Mouse (Mus musculus) hindbrain, embryonic 12.5 days (tissue): Measurements from ENCODE around the gene Traf1. TPM values are rescaled to one million over a fixed set of nuclear protein-coding genes. Genes with fewer than 3 reads are reported as not detected.

Experiments
- ATAC-seq: fragments of 200-750 bp; cut with Nextera tagmentation; 2 replicates; pipeline ENCODE4 v1.8.0; 2017; ENCODE audit warnings: moderate TSS enrichment; ENCODE audit not compliant: low FRiP score
- H3K27ac ChIP-seq: fragments of 300-500 bp; sonication (generic); 2 replicates; pipeline ENCODE4 v1.5.1; 2016; ENCODE audit warnings: mild to moderate bottlenecking
- H3K27me3 ChIP-seq: fragments of 300-500 bp; sonication (generic); 2 replicates; pipeline ENCODE4 v1.6.1; 2016; ENCODE audit warnings: mild to moderate bottlenecking
- H3K36me3 ChIP-seq: fragments of 300-500 bp; sonication (generic); 2 replicates; pipeline ENCODE4 v1.6.1; 2016; ENCODE audit warnings: mild to moderate bottlenecking
- H3K4me1 ChIP-seq: fragments of 300-500 bp; sonication (generic); 2 replicates; pipeline ENCODE4 v1.6.1; 2016
- H3K4me2 ChIP-seq: fragments of 300-500 bp; sonication (generic); replicated peaks from 2 replicates; pipeline ENCODE4 v1.6.1; 2016; ENCODE audit warnings: mild to moderate bottlenecking
- H3K4me3 ChIP-seq: fragments of 300-500 bp; sonication (generic); 2 replicates; pipeline ENCODE4 v1.5.1; 2016; ENCODE audit warnings: mild to moderate bottlenecking
- H3K9ac ChIP-seq: fragments of 300-500 bp; sonication (generic); 2 replicates; pipeline ENCODE4 v1.6.1; 2016; ENCODE audit warnings: mild to moderate bottlenecking, moderate library complexity
- H3K9me3 ChIP-seq: fragments of 300-500 bp; sonication (generic); replicated peaks from 2 replicates; pipeline ENCODE4 v1.6.1; 2016; ENCODE audit warnings: mild to moderate bottlenecking
- WGBS: fragments of 180-500 bp; shearing (Covaris S2); methylation state at CpG from one replicate; pipeline ENCODE4 v1.1.7; 2016; 5-methylcytosine and 5-hydroxymethylcytosine counted together
- polyA plus RNA-seq: library from polyadenylated mRNA; unstranded; fragments of >200 nt; fragmentation: Nextera tagmentation; extraction: Ambion mirVana; gene quantifications from 2 replicates; pipeline ENCODE4 v1.2.1, GENCODE M21; 2016

Traf1 gene
- polyA plus RNA-seq, 1 experiment from 2014 or later = 1.1 TPM

DNA sequence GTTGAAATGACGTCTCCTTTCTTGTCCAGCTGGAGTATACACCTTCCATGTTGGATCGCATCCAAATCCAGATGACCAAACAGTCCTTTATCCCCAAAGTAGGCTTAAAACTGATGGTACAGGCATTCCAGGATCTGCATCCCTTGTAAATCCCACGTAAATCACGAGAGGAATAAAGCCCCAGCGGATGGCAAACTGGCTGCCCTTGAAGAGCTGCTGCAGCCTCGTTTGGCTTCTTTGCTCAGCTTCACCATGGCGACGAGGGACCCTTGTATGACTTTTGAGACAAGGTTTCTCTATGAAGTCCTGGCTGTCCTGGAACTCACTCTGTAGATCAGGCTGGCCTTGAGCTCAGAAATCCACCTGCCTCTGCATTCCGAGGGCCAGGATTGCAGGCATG is 3.1 kb upstream of the Traf1 start:
- no peak overlapping the region for H3K4me3 ChIP-seq
- H3K9me3 ChIP-seq = no peaks in the 10 kb centered on the region
- H3K9ac ChIP-seq = no peak overlapping the region
- H3K4me1 ChIP-seq = no peaks in the 10 kb centered on the region
- 0 out of 2 replicates have a peak, but pooled peaks cover 11% of the 10 kb centered on the region for H3K27me3 ChIP-seq
- H3K36me3 ChIP-seq = no peaks in the 10 kb centered on the region
- WGBS = 70% methylated on average over 9 of the region's 9 CpGs
- no peak for ATAC-seq
- H3K4me2 ChIP-seq = no peak overlapping the region
- no peak overlapping the region for H3K27ac ChIP-seq

DNA sequence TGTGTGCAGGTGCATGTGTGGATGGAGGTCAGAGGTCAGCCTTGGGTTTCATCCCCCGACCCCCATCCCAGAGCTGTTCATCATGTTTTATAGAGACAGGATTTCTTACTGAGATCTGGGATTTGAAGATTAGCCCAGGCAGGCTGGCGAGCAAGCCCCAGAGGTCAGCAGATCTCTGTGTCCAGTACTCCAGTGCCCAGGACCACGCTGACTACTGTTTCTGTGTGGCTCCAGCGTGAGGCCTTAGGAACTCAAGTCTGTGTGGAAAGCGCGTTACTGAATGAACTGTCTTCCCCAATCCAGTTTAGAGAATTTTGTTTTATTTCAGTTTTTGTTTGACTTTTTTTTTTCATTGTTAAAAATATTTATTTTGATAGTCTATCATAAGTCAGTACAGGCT is 2.7 kb upstream of the Traf1 start:
- WGBS = 89% methylated on average over 6 of the region's 6 CpGs
- no peaks in the 10 kb centered on the region for H3K4me1 ChIP-seq
- ATAC-seq = no peak
- no peak overlapping the region for H3K27ac ChIP-seq
- no peak overlapping the region for H3K4me3 ChIP-seq
- no peak overlapping the region for H3K4me2 ChIP-seq
- H3K27me3 ChIP-seq = 0 out of 2 replicates have a peak, but pooled peaks cover 11% of the 10 kb centered on the region
- H3K9me3 ChIP-seq = no peaks in the 10 kb centered on the region
- no peak overlapping the region for H3K9ac ChIP-seq
- H3K36me3 ChIP-seq = no peaks in the 10 kb centered on the region

DNA sequence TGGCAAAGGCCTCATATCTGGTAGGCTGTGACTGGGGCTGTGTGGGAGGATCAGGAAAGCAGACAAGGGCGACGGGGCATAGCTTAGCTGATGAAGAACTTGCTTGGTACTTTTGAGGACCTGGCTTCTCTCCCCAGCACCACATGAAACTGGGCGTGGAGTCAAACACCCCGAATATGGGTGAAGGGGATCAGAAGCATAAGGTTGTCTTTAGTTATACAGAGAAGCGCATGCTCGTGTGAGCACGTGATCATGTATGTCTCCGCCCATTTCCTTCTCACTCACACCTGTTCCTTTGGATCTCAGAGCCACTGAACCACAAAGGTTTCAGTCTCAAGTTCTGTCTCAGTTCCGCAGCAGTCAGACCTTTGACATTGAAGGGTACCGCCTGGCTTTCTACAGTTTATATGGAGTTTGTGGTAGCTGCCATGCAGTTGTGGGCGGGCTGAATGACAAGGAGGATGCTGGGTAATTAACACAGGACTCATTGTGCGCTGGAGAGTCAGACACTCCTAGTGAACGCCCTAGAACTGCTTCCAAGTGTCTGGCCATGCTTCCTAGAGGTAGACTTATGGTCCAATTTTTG is 1.9 kb upstream of the Traf1 start:
- Histone ChIP-seq H3K27me3 (peaks cover 11% of the 10 kb centered on the region; the same call in 1 of the 2 replicates), H3K27ac (no peak overlapping the region), H3K4me1 (no peaks in the 10 kb centered on the region), H3K4me2 (no peak overlapping the region), H3K9ac (no peak overlapping the region), H3K9me3 (no peaks in the 10 kb centered on the region), H3K36me3 (no peaks in the 10 kb centered on the region), H3K4me3 (no peak overlapping the region)
- WGBS = 81% methylated on average over 13 of the region's 13 CpGs
- no peak for ATAC-seq

DNA sequence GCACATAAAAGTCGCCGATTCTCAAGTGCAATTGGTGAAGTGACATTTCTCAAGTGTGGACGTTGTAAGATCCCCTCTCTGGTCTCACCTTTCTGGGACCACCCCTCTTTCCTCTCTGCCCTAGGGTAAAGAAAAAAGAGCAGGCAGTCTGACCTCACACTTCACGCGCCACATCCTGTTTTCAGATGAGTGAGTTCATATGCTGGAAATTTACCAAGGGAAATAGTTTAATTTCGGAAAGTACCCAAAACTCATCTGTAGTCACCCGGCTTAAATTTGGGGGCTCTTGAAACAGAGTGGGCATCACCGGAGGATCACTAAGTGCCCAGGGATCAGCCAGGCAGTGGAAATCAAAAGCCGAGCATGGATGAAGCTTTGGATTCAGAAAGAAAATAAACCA is 1.3 kb upstream of the Traf1 start:
- H3K9me3 ChIP-seq = no peaks in the 10 kb centered on the region
- WGBS = 88% methylated on average over 9 of the region's 9 CpGs
- H3K36me3 ChIP-seq = no peaks in the 10 kb centered on the region
- no peak overlapping the region for H3K9ac ChIP-seq
- H3K4me3 ChIP-seq = no peak overlapping the region
- peaks cover 11% of the 10 kb centered on the region; the same call in 1 of the 2 replicates for H3K27me3 ChIP-seq
- no peak overlapping the region for H3K4me2 ChIP-seq
- no peaks in the 10 kb centered on the region for H3K4me1 ChIP-seq
- no peak for ATAC-seq
- H3K27ac ChIP-seq = no peak overlapping the region

DNA sequence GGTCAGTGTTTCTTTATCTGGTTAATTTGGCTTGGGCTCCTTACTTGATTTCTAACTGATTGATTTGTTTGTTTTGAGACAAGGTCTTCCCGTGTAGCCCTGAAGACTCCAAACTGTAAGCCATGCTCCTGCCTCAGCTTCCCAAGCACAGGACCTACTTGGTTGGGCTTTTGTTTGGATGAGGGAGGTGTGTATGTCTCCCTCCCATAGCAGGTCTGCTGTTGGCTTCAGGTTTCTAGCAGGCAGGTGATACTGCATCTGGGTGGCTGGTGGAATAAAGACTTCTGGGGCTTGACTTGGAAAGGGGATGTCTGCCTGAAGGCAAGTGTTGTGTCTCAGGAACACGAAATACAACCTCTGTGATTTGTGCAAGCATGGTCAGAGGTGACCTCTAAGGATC is 639 bp upstream of the Traf1 start:
- Histone ChIP-seq H3K9me3 (no peaks in the 10 kb centered on the region), H3K27me3 (peaks cover 11% of the 10 kb centered on the region; the same call in 1 of the 2 replicates), H3K4me2 (no peak overlapping the region), H3K27ac (no peak overlapping the region), H3K4me3 (no peak overlapping the region), H3K4me1 (no peaks in the 10 kb centered on the region), H3K9ac (no peak overlapping the region), H3K36me3 (no peaks in the 10 kb centered on the region)
- WGBS = 81% methylated on average over 2 of the region's 2 CpGs
- ATAC-seq = no peak

DNA sequence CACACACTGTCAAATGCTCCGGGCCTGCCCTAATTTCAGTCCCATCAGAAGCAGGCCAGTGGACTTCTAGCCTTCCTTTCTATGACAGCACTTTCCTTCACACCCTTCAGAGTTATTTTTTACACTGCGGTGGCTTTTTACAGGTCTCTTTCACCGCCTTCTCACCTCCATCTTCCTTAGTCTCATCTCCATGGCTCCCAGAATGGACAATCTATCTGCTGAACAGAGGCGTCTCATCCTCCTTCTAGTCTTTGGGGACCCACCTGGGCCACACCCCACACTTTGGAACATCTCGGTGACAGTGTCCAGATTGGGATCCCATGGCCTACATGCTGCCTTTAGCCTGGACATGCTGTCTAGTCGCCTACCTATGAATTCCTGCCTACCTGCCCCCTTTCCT is 606 bp downstream of the Traf1 start:
- H3K4me1 ChIP-seq = no peaks in the 10 kb centered on the region
- H3K4me2 ChIP-seq = peak overlapping the region; percentile 44
- H3K9ac ChIP-seq = peak overlapping the region; percentile 25; the same call in 1 of the 2 replicates
- H3K36me3 ChIP-seq = no peaks in the 10 kb centered on the region
- no peak overlapping the region for H3K27ac ChIP-seq
- H3K4me3 ChIP-seq = peak overlapping the region; percentile 14; the same call in 1 of the 2 replicates
- ATAC-seq = no peak
- WGBS = 72% methylated on average over 6 of the region's 6 CpGs
- peaks cover 11% of the 10 kb centered on the region; the same call in 1 of the 2 replicates for H3K27me3 ChIP-seq
- H3K9me3 ChIP-seq = no peaks in the 10 kb centered on the region

DNA sequence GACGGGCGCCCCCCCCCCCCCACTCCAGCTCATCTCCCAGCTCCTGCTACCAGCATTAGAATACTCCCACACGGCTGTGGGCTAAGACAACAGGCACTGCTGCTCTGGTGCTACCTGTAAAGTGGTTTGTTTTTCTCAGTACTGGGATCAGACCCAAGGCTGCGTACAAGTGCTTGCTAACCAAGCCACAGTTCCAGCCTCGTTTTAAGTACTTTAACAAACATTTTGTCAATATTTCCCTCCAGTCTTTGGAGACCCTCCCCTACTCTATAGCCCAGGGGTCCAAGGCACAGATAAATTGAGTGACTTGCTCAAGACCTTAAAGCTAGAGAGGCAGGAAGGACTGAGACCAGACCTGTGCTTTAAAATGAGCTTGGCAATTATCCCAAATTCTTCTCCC is 1.1 kb downstream of the Traf1 start:
- Histone ChIP-seq H3K4me3 (no peak overlapping the region), H3K27me3 (peaks cover 11% of the 10 kb centered on the region; the same call in 1 of the 2 replicates), H3K4me1 (no peaks in the 10 kb centered on the region), H3K9me3 (no peaks in the 10 kb centered on the region), H3K36me3 (no peaks in the 10 kb centered on the region), H3K4me2 (no peak overlapping the region), H3K9ac (no peak overlapping the region), H3K27ac (no peak overlapping the region)
- 71% methylated on average over 4 of the region's 5 CpGs for WGBS
- ATAC-seq = no peak

DNA sequence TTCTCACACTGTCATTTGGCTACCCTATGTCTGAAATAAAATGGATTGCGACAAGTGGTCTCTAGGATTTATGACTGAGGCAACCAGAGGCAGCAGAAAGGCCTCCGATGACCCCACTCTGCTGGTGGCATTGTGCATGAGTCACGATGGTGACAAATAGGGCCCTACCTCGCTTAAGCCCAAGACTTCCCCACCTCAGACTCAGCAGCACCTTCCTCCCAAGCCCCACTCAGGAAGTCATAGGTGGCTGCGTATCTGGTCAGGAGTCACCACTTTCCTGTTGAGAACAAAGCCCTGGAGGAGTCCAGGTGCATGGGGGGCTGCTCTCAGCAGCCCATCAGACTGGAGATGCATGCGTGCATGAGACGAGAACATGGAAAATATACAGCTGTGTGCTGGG is 3.0 kb downstream of the Traf1 start:
- H3K9ac ChIP-seq = no peak overlapping the region
- peaks cover 11% of the 10 kb centered on the region; the same call in 1 of the 2 replicates for H3K27me3 ChIP-seq
- H3K9me3 ChIP-seq = no peaks in the 10 kb centered on the region
- no peaks in the 10 kb centered on the region for H3K36me3 ChIP-seq
- H3K27ac ChIP-seq = no peak overlapping the region
- H3K4me1 ChIP-seq = no peaks in the 10 kb centered on the region
- no peak for ATAC-seq
- no peak overlapping the region for H3K4me2 ChIP-seq
- H3K4me3 ChIP-seq = no peak overlapping the region
- WGBS = 83% methylated on average over 7 of the region's 7 CpGs

DNA sequence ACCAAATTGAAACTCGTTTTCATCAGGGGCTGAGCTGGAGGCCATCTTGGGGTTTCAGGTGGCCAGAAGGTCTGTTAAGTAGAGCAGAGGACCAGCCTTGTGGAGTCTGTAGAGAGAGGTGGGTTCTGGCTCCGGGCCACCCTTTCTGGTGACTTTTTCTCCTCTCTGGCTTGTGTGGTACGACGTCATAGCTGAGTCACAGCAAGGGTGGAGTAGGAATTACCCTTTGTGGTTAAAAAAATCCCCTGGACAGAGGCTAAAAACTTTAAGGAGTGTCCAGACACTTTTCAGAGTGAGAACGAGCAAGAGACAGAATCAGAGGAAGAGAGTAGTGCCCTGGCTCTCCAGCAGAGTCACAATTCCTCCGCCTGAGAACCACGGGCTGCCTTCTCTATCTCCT is 3.5 kb downstream of the Traf1 start:
- H3K9me3 ChIP-seq = no peaks in the 10 kb centered on the region
- H3K27me3 ChIP-seq = peaks cover 11% of the 10 kb centered on the region; the same call in 1 of the 2 replicates
- no peaks in the 10 kb centered on the region for H3K36me3 ChIP-seq
- no peak overlapping the region for H3K27ac ChIP-seq
- ATAC-seq = no peak
- no peak overlapping the region for H3K9ac ChIP-seq
- H3K4me1 ChIP-seq = no peaks in the 10 kb centered on the region
- H3K4me2 ChIP-seq = no peak overlapping the region
- no peak overlapping the region for H3K4me3 ChIP-seq
- 82% methylated on average over 7 of the region's 7 CpGs for WGBS

DNA sequence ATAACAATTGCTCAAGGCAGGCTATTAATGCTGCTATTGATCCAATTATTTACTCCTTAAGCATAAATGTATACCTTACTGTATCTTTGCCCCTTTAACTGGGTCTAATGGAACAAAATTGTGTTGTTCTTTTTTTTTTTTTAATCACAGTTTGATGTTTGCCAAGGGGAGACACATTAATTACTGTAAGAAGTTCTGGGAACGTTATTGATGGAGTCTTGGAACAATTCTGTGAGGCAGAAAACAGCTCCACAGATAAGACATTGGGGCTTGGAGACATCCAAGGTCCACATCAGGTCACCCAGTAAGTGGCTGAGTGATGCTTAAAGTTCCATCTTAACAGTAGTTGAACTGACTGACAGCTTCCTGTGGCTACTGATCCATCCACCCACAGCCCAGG is 4.2 kb downstream of the Traf1 start:
- ATAC-seq = no peak
- Histone ChIP-seq H3K4me2 (no peak overlapping the region), H3K27ac (no peak overlapping the region), H3K4me3 (no peak overlapping the region), H3K9me3 (no peaks in the 10 kb centered on the region), H3K4me1 (no peaks in the 10 kb centered on the region), H3K36me3 (no peaks in the 10 kb centered on the region), H3K27me3 (peaks cover 11% of the 10 kb centered on the region; the same call in 1 of the 2 replicates), H3K9ac (no peak overlapping the region)
- 75% methylated on average over 1 of the region's 1 CpGs for WGBS

DNA sequence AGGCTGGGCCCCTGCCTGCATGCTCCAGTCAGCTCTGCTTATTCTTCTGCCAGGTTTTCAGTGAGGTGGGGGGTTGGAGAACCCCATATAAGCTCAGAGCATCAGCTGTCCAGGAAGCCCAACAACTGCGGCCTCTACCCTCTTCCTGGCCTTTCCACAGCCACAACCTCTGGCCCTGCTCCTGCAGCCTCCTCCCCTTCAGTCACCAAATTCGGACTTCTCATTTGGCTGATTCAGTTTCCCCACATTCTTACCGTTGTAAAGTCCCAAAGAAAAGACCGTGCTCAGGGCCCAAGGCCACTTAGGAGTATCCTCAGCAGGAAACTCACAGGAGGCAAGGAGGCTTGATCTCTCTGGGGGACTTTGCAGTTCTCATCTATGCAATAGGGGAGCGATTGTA is 4.6 kb downstream of the Traf1 start:
- ATAC-seq = no peak
- 71% methylated on average over 5 of the region's 5 CpGs for WGBS

DNA sequence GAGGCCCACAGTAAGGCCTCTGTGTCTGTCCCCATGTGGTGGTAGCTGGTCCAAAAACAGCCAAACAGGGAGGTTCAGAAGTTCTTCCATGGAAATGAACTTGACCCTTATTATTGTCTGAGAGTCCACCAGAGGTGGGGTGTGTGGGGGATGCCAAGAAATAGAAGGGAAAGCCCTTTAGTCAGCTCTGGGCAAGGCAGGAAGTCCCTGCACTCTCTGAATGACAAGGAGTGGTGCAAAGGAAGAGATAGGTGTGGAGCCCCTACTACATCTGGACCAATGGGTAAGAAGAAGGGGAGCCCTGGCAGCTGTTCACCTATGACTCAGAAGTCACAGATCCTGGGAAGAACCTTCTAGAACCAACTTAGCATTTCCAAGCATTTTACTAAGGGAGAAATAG is 7.2 kb downstream of the Traf1 start:
- ATAC-seq = no peak
- no peak overlapping the region for H3K9ac ChIP-seq
- no peak overlapping the region for H3K27ac ChIP-seq
- no peaks in the 10 kb centered on the region for H3K9me3 ChIP-seq
- H3K27me3 ChIP-seq = no peaks in the 10 kb centered on the region; the same call in 1 of the 2 replicates
- H3K36me3 ChIP-seq = no peaks in the 10 kb centered on the region
- no peaks in the 10 kb centered on the region for H3K4me1 ChIP-seq
- no peak overlapping the region for H3K4me2 ChIP-seq
- H3K4me3 ChIP-seq = no peak overlapping the region

More for the DNA sequence above, 4.6 kb downstream of the Traf1 start:
- no peak overlapping the region for H3K27ac ChIP-seq
- H3K36me3 ChIP-seq = no peaks in the 10 kb centered on the region
- H3K9ac ChIP-seq = no peak overlapping the region
- no peaks in the 10 kb centered on the region for H3K4me1 ChIP-seq
- no peak overlapping the region for H3K4me3 ChIP-seq
- H3K27me3 ChIP-seq = peaks cover 8% of the 10 kb centered on the region; the same call in 1 of the 2 replicates
- no peaks in the 10 kb centered on the region for H3K9me3 ChIP-seq
- H3K4me2 ChIP-seq = no peak overlapping the region

DNA sequence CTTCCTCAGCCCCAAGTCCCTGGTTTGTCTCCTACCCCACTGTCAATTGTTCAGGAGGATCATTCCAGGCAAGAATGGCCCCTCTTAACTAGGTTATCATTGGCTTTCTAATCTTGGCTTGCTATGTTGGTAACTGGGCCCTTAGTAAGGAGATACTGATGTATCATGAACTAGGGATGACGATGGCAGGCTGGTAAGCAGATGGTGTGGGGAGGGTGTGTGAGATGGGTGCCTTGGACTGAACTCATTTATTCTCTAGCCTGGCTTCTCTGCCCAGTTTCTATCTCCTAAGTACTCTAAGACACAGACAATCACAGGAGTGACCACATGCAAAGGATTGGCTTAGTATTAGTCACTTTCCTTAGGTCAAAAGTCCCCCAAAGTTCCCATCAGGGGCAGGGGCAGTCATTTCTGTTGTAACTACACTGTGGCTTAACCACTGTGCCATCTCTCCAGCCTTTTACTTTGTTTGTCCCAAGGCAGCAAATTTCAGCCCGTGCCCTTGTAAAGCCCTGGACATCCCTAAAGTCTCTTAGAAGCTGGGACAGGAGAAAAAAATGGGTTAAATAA is 7.9 kb downstream of the Traf1 start:
- H3K4me1 ChIP-seq = no peaks in the 10 kb centered on the region
- no peaks in the 10 kb centered on the region for H3K36me3 ChIP-seq
- no peaks in the 10 kb centered on the region for H3K9me3 ChIP-seq
- no peak overlapping the region for H3K4me2 ChIP-seq
- H3K27ac ChIP-seq = no peak overlapping the region
- no peak for ATAC-seq
- H3K9ac ChIP-seq = no peak overlapping the region
- WGBS = 86% methylated on average over 2 of the region's 2 CpGs
- no peak overlapping the region for H3K4me3 ChIP-seq
- H3K27me3 ChIP-seq = no peaks in the 10 kb centered on the region; the same call in 1 of the 2 replicates
